Mouse (Mus musculus): ENCODE data around the gene Dhrs11.
A peak's percentile ranks its signal among the peaks of the same experiment; 100 is the strongest.

Dhrs11 gene

GRCm38 (mm10) chr11:84822487-84822886, 6.3 kb downstream of the Dhrs11 start:
- DNase-seq = no peak

GRCm38 (mm10) chr11:84821131-84821770, 7.5 kb downstream of the Dhrs11 start:
- DNase-seq = no peak

GRCm38 (mm10) chr11:84818961-84819692, 9.7 kb downstream of the Dhrs11 start, which contains the start of gene Mrm1:
TSS of gene Mrm1 (minus strand) at chr11:84819515.
- DNase-seq = peak; percentile 95

- peak; percentile 88 for DNase-seq
Measured at GRCm38 (mm10) chr11:84818085-84818960, 10.5 kb downstream of the Dhrs11 start.

- DNase-seq = no peak
Measured at GRCm38 (mm10) chr11:84817362-84817761, 11.4 kb downstream of the Dhrs11 start.

- peak; percentile 85 for DNase-seq
Measured at GRCm38 (mm10) chr11:84813724-84814510, 14.9 kb downstream of the Dhrs11 start.

- no peak for DNase-seq
Measured at GRCm38 (mm10) chr11:84804373-84804772, 24.4 kb downstream of the Dhrs11 start.

- peak; percentile 86 for DNase-seq
Measured at GRCm38 (mm10) chr11:84797627-84798353, 31.0 kb downstream of the Dhrs11 start.

GRCm38 (mm10) chr11:84797026-84797425, 31.8 kb downstream of the Dhrs11 start:
- no peak for DNase-seq

GRCm38 (mm10) chr11:84794496-84795113, 34.2 kb downstream of the Dhrs11 start:
- peak; percentile 87 for DNase-seq

- DNase-seq = no peak
Measured at GRCm38 (mm10) chr11:84793545-84793944, 35.2 kb downstream of the Dhrs11 start.

- no peak for DNase-seq
Measured at GRCm38 (mm10) chr11:84790383-84790782, 38.4 kb downstream of the Dhrs11 start.

GRCm38 (mm10) chr11:84780143-84780870, 48.5 kb downstream of the Dhrs11 start:
- peak; percentile 92 for DNase-seq

- peak; percentile 65 for DNase-seq
Measured at GRCm38 (mm10) chr11:84775560-84775959, 53.2 kb downstream of the Dhrs11 start.

- no peak for DNase-seq
Measured at GRCm38 (mm10) chr11:84774870-84775514, 53.8 kb downstream of the Dhrs11 start.

Measured in retina, postnatal 1 day (tissue).